Mouse (Mus musculus): ENCODE results near the gene Rftn1. TPM values are rescaled to one million over a fixed set of nuclear protein-coding genes. Genes with fewer than 3 reads are reported as not detected.
A peak's percentile ranks its signal among the peaks of the same experiment; 100 is the strongest.

Gene Rftn1
- polyA plus RNA-seq, 1 experiment, result 16.8 TPM

DNA sequence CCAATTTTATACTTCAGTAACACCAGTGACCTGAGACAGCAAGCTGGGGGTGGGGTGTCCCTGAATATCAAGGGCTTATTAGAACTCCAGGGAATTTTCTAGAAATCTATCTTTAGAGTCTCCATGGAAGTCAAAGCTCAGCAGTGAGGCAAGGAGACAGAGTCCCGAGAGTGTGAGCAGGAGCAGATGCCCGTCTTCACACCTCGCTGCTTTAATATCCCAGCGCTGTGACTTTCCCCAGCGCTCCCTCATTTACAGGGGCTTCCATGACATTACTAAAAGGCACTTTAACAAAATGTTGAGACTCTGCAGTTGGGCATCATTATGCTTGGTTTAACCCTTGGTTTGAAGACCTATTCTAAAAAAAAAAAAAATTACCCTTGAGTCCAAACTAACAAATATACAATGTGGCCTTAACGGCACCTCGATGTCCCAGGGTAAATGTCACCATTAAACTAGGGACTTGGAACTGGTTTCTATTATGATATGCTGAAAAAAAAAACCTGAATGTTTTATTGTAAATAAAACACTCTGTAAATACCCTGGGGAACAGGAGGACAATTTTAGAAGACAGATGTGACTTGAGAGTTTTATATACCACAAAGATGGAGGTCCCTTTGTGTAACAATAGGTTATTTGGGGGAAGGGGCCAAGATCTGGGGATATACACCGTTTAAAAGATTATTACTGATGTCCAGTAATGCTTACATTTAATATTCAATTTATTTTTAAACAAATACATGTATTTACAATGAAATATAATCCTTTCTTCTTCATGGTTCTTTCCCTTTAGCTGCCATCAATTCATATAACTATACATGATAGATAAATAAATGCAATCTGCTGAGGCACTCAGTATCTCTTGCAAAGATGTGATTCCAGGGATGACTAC lies 123.4 kb downstream of the Rftn1 start:
- no peak for DNase-seq
- no peaks in the 10 kb centered on the region for H3K4me1 ChIP-seq (ENCODE audit: control insufficient read depth, insufficient read depth, low read length)
- TF ChIP-seq CTCF (IDR thresholded peaks at IDR 0.05; ENCODE audit: borderline replicate concordance, insufficient read depth, low read depth, low read length), result no peak
- no peak for TF ChIP-seq POLR2A (IDR thresholded peaks at IDR 0.05; ENCODE audit: borderline replicate concordance, insufficient read depth, low read length)

DNA sequence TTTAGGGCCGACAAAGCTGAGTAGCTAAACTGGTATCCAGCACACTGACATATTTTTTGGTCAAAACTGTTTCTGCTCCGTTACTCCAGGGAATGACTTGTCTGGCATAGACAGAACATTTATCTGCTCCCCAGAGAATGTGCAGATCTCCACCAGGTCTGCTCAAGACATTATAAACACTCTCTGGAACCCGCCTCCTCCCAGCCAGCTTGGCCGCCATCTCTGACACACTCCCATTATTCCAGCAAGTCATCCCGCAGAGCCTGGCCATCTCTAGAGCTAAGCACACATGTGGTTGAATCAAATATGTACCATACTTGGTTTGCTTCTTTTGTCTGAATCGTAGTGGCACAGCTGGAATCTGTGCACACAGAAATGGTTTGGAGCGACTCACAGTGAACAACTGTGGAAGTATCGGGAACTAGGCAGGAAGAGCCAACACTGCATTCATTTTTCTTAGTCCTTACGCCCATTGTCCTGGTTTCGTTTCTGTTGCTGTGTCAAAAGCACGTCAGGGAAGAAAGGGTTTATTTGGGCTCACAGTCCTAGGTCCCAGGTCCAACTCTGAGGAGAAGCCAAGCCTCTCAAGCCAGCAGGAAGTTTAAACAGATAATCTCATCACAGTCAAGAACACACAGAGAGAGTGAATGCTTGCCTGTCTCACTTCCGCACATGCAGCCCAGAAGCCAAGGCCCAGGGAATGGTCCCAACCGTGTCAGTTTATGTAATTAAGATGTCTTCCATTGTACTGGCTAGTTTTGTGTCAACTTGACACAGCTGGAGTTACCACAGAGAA lies 126.4 kb downstream of the Rftn1 start:
- Histone ChIP-seq H3K27me3 (ENCODE audit: control insufficient read depth, insufficient read depth, low read length) (no peaks in the 10 kb centered on the region), H3K27ac (ENCODE audit: insufficient read depth, low read length) (no peak overlapping the region), H3K4me3 (replicated peaks; ENCODE audit: insufficient read depth, low read depth, low read length) (no peak overlapping the region), H3K4me1 (ENCODE audit: control insufficient read depth, insufficient read depth, low read length) (no peaks in the 10 kb centered on the region)
- TF ChIP-seq POLR2A (IDR thresholded peaks at IDR 0.05; ENCODE audit: borderline replicate concordance, insufficient read depth, low read length) (no peak), CTCF (IDR thresholded peaks at IDR 0.05; ENCODE audit: borderline replicate concordance, insufficient read depth, low read depth, low read length) (no peak)
- DNase-seq, result no peak
- WGBS, result 74% methylated on average over 13 of the region's 13 CpGs

More for the DNA sequence above, 123.4 kb downstream of the Rftn1 start:
- H3K27ac ChIP-seq (ENCODE audit: insufficient read depth, low read length), result no peak overlapping the region
- no peak overlapping the region for H3K4me3 ChIP-seq (replicated peaks; ENCODE audit: insufficient read depth, low read depth, low read length)
- 85% methylated on average over 8 of the region's 8 CpGs for WGBS
- no peaks in the 10 kb centered on the region for H3K27me3 ChIP-seq (ENCODE audit: control insufficient read depth, insufficient read depth, low read length)

DNA sequence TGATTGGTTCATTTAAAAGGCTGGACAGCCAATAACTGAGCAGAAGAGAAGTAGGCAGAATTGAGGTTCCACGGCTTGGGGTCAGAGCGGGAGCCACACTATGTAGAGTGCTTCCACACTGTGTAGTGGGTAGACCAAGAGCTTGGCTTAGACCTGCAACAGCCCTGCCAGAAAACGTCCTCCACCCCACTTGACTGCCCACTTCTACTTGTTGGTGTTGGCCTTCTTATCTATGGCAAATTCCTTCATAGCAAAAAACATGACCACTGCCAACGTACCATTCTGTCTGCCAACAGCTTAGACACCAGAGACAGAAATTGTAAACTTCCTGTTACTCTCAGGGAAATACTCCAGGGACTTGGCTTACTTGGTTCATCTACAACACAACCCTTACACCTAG lies 127.8 kb downstream of the Rftn1 start:
- 72% methylated on average over 4 of the region's 4 CpGs for WGBS
- DNase-seq, result no peak
- Histone ChIP-seq H3K4me1 (ENCODE audit: control insufficient read depth, insufficient read depth, low read length) (no peaks in the 10 kb centered on the region), H3K27me3 (ENCODE audit: control insufficient read depth, insufficient read depth, low read length) (no peaks in the 10 kb centered on the region), H3K4me3 (replicated peaks; ENCODE audit: insufficient read depth, low read depth, low read length) (no peak overlapping the region), H3K27ac (ENCODE audit: insufficient read depth, low read length) (no peak overlapping the region)
- TF ChIP-seq POLR2A (IDR thresholded peaks at IDR 0.05; ENCODE audit: borderline replicate concordance, insufficient read depth, low read length), result no peak
- no peak for TF ChIP-seq CTCF (IDR thresholded peaks at IDR 0.05; ENCODE audit: borderline replicate concordance, insufficient read depth, low read depth, low read length)

DNA sequence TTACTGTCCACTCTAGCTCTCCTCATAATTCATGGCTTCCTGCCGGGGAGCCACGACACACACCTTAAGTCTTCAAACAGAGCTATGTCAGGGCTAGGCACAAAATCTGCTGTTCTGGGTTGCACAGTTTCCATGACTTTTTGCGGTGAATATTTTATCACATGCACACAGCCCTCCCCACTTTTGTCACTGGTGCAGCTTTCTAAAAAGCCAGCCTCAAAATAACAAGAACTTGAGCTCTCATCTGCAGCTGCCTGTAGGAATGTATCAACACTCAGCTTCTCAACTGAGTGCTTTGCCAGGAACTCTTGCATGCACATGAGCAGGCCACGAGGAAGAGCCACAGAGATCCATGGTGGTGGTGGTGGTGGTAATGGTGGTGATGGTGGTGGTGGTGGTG lies 129.0 kb downstream of the Rftn1 start:
- no peak overlapping the region for H3K4me3 ChIP-seq (replicated peaks; ENCODE audit: insufficient read depth, low read depth, low read length)
- WGBS, result 97% methylated on average over 4 of the region's 4 CpGs
- TF ChIP-seq CTCF (IDR thresholded peaks at IDR 0.05; ENCODE audit: borderline replicate concordance, insufficient read depth, low read depth, low read length) (no peak), POLR2A (IDR thresholded peaks at IDR 0.05; ENCODE audit: borderline replicate concordance, insufficient read depth, low read length) (no peak)
- no peaks in the 10 kb centered on the region for H3K27me3 ChIP-seq (ENCODE audit: control insufficient read depth, insufficient read depth, low read length)
- no peak overlapping the region for H3K27ac ChIP-seq (ENCODE audit: insufficient read depth, low read length)
- no peaks in the 10 kb centered on the region for H3K4me1 ChIP-seq (ENCODE audit: control insufficient read depth, insufficient read depth, low read length)
- no peak for DNase-seq

DNA sequence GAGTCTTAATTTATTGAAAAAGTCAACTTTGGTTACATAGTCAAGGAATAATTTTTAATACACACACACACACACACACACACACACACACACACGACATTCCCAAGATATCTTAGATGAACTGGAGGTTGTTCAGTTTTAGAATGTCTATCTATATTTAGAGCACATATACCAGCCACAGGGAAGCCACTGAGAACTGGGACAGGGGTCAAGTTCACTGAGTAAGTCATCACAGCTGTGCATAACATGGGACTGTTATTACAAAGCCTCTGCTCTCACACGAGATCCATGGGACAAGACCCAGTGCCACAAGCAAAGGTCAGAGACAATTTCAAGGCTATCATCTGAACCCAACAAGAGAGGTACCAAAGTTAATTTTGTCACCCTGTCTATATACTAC lies 130.3 kb downstream of the Rftn1 start:
- no peak for TF ChIP-seq CTCF (IDR thresholded peaks at IDR 0.05; ENCODE audit: borderline replicate concordance, insufficient read depth, low read depth, low read length)
- TF ChIP-seq POLR2A (IDR thresholded peaks at IDR 0.05; ENCODE audit: borderline replicate concordance, insufficient read depth, low read length), result no peak
- WGBS, result 87% methylated on average over 2 of the region's 2 CpGs
- H3K4me3 ChIP-seq (replicated peaks; ENCODE audit: insufficient read depth, low read depth, low read length), result no peak overlapping the region
- DNase-seq, result no peak
- no peaks in the 10 kb centered on the region for H3K27me3 ChIP-seq (ENCODE audit: control insufficient read depth, insufficient read depth, low read length)
- peaks cover 5% of the 10 kb centered on the region for H3K4me1 ChIP-seq (ENCODE audit: control insufficient read depth, insufficient read depth, low read length)
- no peak overlapping the region for H3K27ac ChIP-seq (ENCODE audit: insufficient read depth, low read length)

DNA sequence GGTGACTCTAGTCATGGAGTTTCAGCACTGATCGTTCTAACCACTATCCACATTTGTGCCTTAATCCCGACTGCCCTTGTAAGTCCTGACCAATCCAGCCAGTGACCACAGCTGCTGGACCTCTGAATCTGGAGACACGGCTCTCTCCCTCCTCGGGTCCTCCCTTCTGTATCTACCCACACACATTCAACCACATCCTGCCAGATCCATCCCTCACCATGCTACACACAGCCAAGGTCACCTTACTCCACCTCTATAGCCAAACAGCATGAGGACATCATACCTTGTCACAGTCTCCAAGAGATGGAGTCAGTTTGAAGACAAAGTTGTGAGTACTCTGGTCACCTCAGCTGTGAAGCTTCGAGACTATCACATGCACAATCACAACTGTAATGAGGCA lies 131.1 kb downstream of the Rftn1 start:
- Histone ChIP-seq H3K4me1 (ENCODE audit: control insufficient read depth, insufficient read depth, low read length) (peaks cover 7% of the 10 kb centered on the region), H3K27me3 (ENCODE audit: control insufficient read depth, insufficient read depth, low read length) (no peaks in the 10 kb centered on the region), H3K4me3 (replicated peaks; ENCODE audit: insufficient read depth, low read depth, low read length) (no peak overlapping the region), H3K27ac (ENCODE audit: insufficient read depth, low read length) (no peak overlapping the region)
- no peak for DNase-seq
- WGBS, result 94% methylated on average over 5 of the region's 5 CpGs
- TF ChIP-seq CTCF (IDR thresholded peaks at IDR 0.05; ENCODE audit: borderline replicate concordance, insufficient read depth, low read depth, low read length), result no peak
- TF ChIP-seq POLR2A (IDR thresholded peaks at IDR 0.05; ENCODE audit: borderline replicate concordance, insufficient read depth, low read length), result no peak

DNA sequence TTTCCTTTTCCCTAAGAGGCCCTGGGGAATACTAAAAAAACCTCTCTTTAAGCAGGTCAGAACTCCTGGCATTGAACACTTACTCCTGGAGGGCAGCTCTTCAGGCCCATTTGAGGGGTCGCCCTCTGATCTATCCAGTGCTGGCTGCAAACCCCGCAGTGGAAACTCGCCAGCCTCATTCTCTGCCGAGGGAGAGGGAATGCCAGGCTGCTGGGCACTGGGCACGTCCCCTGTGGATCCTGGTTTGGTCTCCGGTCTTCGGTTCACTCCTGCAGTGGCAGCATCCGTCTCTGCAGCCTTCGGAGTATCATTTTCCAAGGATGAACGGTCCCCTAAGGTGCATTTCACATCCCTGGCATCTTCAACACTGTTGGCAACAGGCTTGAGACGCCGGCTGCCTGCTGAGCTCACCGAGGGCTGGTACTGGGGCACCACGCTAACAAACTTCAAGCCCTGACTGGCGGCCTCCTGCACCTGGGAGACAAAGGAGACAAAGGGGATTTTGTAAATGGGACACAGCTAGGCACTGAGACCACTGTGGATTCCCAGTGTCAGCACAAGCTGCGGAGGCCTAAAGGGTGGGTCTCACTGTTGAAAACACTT lies 135.2 kb downstream of the Rftn1 start:
- TF ChIP-seq CTCF (IDR thresholded peaks at IDR 0.05; ENCODE audit: borderline replicate concordance, insufficient read depth, low read depth, low read length), result no peak
- no peak for TF ChIP-seq POLR2A (IDR thresholded peaks at IDR 0.05; ENCODE audit: borderline replicate concordance, insufficient read depth, low read length)
- Histone ChIP-seq H3K27me3 (ENCODE audit: control insufficient read depth, insufficient read depth, low read length) (no peaks in the 10 kb centered on the region), H3K4me1 (ENCODE audit: control insufficient read depth, insufficient read depth, low read length) (peaks cover 7% of the 10 kb centered on the region), H3K4me3 (replicated peaks; ENCODE audit: insufficient read depth, low read depth, low read length) (no peak overlapping the region), H3K27ac (ENCODE audit: insufficient read depth, low read length) (no peak overlapping the region)
- 17% methylated on average over 16 of the region's 16 CpGs for WGBS
- peak; percentile 36 to 40 for DNase-seq
